Mouse (Mus musculus) layer of hippocampus, postnatal 25 days (tissue): ENCODE results near the gene Mrpl54. TPM values are rescaled to one million over a fixed set of nuclear protein-coding genes. Genes with fewer than 3 reads are reported as not detected.

Source experiments
- DNase-seq, 2 experiments: peaks; one replicate each; pipeline ENCODE4 v3.0.0; 2022; ENCODE audit warnings: mixed read lengths in 2 of 2, low spot score in 1 of 2; ENCODE audit errors: extremely low spot score in 1 of 2
- total RNA-seq, 2 experiments: library from RNA; stranded (reverse); gene quantifications; 2 replicates each; pipeline ENCODE4 v1.2.3; 2021

Mrpl54 gene
- total RNA-seq, 2 experiments from 2014 or later: 38.6 to 44.0 TPM

DNA sequence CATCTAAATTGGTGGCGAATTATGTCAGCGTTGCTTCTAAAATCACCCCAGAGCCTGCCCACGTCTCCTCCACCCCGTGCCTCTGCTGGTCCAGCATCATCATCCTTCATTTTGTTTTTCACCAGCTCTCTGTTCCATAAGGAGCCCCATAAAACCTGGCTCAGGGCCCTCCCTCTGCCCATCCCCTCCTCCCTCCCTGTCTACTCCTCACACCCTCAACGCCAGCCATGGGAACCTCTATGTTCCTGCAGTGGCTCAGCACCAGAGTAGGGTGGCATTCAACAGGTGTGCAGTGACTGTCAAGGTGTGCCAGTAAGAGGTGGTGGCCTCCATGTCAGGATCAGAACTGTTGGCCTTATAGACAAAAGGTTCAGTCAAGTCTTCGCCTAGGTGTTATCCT lies 28.5 kb upstream of the Mrpl54 start:
- no peak for DNase-seq

DNA sequence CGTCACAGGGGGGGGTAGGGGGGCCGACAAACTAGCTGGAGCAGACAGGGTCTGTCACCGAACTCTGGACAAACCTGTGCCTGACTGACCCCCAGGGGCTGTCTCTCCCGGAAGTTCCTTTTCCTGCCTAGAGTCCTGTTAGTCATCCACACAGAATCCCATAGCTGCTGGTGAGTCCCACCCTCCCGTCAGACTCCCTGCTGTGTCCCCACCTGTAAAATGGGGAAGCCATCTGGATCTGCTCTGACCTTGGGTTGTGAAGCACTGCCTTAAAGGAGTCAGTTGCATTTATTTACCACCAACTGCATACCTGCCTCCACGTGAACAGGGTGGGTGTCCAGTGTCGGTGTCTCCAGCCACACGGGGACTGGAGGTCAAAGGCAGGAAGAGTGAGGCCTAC lies 27.7 kb upstream of the Mrpl54 start:
- no peak for DNase-seq

DNA sequence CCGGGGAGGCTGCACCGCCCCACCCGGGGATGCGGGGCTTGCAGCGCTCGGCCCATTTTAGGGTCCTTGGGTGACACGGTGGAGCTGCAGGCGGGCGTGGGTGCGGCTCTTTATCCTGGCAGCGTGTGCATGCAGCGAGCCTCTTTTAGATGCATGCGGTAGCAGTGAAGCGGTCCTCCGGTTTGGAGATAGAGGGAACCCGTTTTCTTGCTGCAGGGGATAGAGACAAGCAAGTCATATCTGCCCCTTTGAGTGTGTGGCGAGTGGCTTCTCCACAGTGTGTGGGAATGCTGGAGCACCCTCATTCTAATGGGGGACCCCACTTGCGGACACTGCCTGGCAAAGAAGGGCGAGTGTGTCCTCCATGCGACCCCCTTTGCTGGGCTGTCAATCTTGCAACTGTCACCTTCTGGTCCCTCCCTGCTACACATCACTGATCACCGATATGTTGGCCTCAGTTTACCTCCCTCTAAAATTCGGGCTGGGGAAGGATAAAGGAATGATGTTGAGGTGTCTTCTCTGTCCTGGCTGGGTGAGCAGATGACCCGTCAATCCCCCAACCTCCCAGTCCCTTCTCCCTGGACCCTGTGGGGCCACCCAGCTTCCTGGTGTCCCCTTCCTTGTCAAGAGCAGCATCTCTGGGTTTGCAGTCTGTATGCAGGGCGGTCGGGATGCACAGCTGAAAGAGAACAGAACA lies 26.7 kb upstream of the Mrpl54 start:
- DNase-seq: no peak

DNA sequence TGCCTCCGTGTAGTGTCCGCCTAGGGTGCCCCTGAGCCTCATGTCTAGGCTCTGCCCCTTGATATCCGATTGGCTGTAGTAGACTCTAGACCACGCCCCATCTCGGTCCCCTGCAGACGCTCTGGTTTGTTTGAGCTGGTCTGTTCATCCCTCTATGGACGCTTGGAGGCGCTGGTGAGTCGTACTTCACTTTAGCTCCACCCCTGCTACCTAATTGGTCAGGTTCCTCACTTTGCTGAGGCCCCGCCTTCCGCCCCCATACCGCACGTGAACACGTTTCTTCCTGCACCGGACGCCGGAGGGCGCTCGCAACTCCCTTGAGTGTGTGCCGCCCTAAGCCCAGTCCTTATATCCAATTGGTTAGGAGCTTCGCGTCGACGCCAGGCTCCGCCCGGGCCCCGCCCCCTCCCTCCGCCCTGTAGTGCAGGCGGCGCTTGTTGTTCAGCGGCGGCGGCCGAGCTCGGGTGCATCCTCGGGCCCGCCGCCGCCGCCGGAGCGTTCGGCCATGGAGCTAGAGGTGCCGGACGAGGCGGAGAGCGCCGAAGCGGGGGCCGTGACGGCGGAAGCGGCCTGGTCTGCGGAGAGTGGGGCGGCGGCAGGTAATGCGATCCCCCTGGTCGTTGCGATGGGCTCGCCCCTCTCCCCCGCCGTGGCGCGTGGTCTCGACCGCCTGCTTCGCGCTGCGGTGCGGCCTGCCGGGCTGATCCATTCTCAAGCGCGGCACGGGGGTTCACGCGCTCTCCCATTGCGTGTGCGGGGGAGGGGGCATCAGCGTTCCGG lies 26.0 kb upstream of the Mrpl54 start, which contains the start of gene Pip5k1c:
Gene Pip5k1c, plus strand, starts transcription at position 410 of the 780 bp plus-strand sequence.
- DNase-seq: peak; percentile 97 to 98

DNA sequence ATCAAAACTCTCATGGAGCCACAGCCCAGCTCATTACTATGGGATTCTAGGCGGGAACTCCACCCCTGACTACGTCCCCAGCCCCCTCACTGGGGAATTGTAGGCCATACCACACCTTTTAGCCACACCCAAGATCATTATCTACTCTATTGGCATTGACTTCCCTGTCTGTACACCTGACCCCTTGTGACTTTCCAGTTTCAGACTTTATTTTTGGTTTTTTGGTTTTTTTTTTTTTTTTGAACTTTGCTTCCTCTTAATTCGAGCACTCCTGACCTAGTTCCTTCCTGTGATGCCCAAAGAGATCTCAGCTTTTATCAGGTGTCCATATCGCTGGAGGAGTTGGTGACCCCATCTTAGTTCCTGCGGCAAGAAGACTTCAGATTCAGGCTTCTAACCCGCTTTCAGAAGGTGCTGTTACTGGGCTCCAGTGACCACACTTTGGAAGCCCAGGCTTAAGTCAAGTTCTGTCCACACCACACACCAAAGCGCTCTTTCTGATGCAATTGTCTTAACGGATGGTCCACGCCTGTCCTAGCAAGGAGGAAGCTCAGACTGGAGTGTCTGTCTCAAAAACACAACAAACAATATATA lies 24.9 kb upstream of the Mrpl54 start, which contains the start of gene Tjp3:
Gene Tjp3, minus strand, starts transcription at position 71 of the 594 bp plus-strand sequence.
- DNase-seq: no peak

DNA sequence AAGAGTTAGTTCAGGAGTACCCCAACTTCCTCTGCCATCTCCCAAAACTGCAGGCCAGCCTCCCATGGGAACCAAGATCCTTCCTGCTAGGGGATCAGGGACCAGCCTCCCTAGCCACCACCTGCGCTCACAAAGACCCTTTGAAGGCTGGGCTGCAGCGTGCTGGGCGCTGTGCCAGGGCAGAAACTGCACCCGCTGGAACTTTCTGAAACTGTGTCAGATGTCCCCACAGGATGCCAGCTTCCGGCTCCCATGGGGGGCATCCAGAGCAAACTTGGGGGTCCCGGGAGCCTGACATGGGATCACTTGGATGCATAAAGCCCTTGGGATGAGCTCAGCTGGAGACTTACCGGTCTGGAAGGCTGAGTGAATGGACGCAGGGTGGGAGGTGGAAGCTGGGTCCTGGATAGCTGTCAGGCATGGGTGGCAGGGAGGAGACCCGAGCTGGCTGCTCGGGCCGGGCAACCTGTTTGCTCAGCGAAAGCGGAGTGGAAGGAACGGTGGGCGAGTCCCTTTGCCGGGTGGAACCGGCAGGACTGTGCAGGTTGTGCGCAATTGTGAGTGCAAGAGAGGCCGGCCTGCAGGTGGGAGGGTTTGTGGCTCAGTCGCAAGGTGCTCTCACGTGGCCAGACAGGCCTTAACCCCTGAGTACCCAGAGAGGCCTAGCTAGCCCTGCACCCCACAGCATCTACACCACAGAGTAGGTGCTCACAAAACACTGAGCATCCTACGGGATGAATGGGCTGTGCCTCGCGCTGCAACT lies 24.1 kb upstream of the Mrpl54 start:
- DNase-seq: no peak

DNA sequence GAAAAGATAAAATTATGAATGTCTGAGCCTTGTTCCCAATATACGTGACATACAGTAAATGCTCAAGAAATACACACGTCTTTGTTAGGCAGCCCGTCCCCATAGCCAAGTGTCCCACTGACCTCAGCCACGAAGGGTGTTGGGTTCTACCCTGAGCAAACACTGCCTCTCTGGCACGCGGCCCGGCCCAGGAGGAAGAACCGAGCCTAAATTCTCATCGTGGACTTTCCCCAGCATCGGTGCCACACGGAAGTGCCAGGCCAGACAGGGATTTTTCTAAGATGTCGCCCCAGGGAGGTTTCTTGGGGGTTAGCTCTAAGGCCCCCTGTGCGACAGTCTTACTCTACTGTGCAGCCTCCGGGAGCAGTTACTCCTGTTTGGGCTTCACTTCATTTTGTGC lies 23.1 kb upstream of the Mrpl54 start:
- DNase-seq: no peak

DNA sequence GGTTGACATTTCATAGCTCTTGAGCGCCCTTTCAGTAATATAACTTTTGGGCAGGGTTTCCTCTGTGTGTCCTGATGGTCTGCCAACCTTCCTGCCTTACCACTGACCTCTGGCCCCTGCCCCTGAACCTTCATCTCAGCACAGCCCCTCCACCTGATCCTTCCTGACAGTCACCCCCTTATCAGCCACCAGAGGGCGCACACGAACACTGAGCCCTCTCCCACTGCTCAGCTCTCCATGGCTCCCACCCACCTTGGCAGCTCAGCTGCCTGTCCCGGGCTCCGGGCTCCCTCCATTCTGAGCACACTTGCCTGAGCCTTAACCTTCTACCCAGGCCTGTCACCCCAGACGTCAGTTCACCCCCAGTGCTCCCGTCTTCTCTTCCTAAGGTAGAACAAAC lies 22.5 kb upstream of the Mrpl54 start:
- DNase-seq: peak in 1 of 2 experiments; percentile 62

DNA sequence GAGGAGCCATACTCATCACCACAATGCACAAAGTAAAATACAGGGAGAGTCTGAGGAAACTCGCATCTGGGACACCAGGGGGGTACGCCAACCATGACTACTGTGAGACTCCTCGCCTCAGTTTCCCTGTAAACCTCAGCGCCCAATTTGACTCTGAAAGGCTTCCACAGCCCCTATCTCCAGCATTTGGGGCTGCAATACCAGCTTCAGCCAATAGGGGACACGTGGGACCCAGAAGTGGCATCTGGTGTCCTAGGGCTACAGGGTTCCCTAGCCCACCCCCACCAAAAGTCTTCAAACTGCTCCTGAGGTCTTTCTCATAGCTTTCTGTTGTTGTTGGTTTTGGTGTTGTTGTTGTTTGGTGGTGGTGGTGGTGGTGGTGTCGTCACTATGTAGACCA lies 21.9 kb upstream of the Mrpl54 start:
- DNase-seq: peak in 1 of 2 experiments; percentile 68

DNA sequence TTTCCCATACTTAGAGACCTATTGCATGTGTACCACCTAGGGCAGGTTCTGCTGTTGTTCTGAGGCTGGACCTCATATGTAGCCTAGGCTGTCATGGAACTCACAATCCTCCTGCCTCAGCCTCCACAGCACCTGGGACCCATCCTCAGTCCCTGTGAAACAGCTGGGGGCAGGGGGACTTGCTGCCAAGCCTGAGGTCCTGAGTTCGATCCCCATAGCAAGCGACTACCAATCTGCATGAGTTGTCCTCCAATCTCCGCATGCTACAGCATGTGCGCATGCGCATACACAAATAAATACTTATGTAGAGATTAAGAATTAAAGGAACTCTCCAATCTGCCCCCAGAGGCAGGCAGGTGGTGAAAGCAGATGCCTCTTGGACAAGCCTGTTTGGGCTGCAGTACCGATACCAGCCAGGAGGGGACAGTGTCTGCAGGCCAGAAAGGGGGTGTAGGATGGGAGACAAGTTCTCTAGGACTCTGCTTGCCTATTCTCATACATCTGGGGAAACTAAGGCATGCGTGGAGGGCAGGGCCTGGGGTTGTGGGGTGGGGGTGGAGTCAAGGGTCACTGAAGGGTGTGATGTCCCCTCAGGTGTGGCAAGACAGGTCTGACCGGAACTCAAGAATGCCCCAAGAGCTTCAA lies 20.9 kb upstream of the Mrpl54 start:
- DNase-seq: peak in 1 of 2 experiments; percentile 60

DNA sequence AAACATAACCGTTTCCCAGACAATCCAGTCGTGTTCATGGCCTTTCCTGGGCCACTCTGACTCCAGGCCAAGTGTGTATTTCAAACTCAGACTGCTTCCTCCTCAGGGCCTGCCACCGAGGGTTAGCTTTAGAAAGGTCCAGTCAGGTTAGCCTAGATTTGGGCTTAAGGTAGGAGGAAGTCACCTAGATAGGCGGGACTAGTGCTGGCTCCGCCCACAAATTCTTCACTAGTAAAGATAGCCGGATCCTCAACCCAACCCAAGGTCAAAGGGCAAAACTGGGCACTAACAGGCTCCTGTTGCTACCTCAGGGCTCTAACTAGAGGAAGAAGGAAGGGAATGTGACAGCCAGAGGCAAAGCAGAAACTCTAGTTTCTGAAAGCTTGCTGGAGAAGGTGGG lies 19.9 kb upstream of the Mrpl54 start:
- no peak for DNase-seq

DNA sequence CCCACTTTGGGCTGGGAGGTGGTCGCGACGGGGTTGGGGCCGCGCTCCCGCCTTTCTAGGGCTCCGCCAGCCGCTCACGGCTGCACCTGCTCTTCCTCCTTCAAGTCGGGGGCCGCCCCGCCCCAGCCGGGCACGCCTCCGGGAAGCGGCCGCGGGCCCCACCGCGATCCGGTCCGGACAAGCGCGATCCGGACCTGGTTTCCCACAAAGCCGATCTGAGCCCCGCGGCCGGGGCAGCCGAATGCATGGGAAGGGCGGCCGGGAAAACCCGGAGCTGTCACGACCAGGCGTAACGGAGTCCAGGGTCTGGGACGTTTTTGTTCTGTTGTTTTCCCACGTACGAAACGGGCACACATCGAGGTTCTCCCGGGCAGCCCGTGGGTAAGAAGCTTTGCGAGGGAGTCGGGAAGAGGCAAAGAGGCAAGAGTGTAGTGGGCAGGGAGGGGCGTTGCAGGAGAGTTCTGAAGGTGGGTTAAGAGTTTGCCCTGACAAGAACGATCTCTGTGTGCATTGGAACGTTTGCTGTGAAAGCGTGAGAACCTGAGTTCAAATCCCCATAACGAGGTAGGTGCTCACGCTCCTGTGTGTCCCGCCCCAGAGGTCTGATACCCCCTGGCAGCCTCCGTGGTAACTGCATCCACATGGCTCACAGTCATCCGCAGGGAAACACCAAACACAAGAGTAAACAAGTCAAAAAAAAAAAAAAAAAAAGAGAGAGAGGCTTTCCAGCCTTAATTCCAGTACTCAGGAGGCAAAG lies 19.1 kb upstream of the Mrpl54 start:
- DNase-seq: peak; percentile 79 to 94

DNA sequence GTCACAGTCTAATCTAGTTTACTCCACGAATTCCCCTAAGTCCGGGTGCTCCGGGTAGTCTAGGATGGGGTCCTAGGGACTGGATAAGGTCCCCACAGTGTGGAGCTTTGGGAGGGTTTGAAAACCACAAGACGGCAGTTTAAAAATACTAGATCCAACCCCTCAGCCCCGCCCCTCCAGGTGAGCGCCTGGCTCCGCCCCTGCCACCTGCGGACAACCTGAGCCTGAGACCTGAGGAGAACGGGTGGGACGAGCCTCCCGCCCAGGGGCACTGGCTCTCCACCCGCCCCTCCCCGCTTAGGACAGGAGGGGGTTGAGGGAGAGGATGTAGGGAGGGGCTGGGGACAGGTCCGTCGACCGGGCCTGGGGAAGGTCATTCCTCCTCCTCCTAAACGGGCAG lies 18.0 kb upstream of the Mrpl54 start:
- DNase-seq: no peak

DNA sequence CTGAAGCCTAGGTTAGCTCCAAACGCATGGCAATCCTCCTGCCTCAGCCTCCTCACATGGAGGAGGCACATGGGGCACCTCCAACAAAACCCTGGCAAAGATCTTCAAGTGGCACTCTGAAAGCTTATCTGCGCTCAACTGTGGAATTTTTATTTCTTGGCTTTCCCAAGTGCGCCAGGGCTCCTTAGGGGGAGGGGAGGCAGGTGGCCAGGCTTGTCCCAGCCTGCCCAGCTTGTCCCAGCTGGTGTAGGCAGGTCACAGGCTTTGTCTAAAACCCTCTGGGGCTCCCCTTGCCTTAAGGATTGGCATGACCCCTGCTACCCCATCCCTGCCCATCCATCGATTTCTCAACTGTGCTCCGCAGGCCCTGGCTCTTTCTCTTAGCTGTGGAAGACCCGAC lies 17.5 kb upstream of the Mrpl54 start:
- no peak for DNase-seq

DNA sequence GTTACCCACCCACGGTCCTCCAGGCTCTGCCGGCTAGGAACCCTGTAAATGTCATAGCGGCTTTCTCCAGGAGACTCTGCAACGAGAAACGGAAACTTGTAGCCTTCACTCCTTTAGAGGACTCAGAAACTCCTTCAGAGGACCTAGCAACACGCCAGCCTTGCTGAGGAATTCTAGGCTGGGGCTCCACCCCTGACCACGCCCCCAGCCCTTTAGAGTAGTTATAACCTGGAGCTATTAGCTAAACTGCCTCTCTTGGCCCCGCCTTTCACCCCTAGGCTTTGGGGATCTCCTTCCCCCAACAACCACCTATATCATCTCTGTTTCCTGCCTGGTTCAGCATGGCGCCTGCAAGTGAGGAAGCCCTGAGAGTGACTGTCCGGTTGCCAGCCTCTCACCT lies 12.8 kb upstream of the Mrpl54 start:
- no peak for DNase-seq

DNA sequence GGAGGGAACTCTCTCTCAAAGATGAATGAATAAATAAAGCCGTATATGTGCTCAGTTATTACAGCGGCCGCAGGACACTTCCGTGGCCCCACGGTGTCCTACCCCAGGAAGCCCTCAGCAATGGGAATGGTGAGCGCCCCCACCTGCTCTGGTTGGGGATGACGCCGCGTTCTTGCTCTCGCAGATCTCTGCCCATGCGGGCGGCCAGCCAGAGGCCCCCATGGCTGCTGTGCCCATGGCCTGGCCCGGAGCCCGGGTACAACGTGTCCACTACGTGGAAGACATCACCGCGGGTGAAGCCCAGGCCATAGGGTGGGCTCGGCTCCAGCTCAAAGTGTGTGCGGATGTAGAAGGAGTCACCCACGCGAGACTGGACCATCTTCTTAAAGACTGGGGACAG lies 10.9 kb upstream of the Mrpl54 start:
- DNase-seq: no peak

DNA sequence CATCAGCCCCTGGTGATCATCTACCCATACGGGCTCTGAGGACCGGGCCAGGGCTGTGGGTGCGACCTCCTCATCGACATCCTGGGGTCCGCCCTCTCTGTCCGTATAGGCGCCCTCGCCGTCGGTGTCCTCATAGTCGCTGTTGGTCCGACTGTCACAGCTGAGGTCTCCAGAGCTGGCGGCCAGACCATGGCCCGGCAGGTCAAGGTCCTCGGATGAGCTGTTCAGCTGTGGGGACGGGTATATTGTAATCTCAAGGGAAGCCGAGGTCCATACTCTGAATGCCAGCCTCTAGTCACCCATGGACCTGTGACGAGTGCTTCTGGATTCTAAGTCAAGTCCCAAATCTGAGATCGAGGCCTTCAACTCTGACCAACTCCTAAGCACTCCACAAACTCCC lies 7.1 kb upstream of the Mrpl54 start:
- DNase-seq: no peak

DNA sequence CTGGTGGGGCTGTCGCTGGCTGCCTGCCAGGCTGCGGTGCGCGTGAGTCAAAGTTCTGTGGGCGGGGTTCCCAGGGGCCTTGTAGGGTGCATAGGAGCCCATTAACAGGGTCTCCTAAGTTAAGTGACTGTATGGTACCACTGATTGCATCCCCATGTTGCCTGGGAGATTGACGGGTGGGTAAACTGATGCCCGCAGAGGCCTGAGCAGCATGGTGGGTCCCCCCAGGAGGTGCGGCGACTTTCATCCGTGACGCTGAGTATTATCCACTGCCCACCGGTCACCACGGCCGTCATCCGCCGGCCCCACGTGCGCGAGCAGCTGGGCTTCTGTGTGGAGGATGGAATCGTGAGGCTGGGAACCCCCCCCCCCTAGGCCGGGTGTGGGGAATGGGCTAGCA lies 5.6 kb upstream of the Mrpl54 start:
- DNase-seq: no peak

DNA sequence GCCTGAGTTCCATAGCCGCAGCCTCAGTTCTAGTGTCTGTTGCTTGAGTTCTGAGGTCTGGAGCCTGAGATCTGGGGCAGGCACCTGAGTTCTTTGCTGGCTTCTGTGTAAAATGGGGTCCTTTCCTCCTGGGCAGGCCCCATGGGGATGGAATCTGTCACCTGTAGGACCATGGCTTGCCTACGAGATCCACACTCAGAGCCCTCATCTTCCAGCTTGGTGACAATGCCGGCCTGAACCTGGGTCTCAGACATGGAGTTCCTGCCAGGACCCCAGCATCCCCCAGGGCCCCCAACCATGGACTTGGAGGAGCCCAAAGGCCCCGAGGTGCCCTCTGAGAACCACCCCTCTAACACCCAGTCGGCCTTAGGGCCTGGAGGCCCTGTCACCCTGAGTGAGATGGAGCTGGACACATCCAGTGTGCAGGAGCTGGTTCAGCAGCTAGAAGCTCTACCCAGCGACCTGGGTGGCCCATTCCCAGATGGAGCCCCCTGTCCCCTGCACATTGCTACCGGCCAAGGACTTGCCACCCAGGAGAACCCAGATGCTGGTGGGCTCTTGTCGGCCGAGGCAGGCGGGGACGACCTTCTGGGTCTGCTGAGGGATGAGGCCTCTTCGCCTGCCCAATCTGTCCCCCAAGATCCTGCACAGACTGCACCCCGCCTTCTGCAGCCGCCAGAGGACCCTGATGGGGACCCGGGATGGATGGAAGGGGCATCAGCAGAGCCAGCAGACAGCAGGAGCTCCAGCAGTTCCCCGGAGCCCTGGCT lies 2.1 kb upstream of the Mrpl54 start:
- DNase-seq: no peak
